Mouse (Mus musculus): ENCODE data around the gene Cactin. TPM values are rescaled to one million over a fixed set of nuclear protein-coding genes. Genes with fewer than 3 reads are reported as not detected.

Cactin gene
- total RNA-seq, 2 experiments from 2014 or later: 31.3 to 31.8 TPM

DNA sequence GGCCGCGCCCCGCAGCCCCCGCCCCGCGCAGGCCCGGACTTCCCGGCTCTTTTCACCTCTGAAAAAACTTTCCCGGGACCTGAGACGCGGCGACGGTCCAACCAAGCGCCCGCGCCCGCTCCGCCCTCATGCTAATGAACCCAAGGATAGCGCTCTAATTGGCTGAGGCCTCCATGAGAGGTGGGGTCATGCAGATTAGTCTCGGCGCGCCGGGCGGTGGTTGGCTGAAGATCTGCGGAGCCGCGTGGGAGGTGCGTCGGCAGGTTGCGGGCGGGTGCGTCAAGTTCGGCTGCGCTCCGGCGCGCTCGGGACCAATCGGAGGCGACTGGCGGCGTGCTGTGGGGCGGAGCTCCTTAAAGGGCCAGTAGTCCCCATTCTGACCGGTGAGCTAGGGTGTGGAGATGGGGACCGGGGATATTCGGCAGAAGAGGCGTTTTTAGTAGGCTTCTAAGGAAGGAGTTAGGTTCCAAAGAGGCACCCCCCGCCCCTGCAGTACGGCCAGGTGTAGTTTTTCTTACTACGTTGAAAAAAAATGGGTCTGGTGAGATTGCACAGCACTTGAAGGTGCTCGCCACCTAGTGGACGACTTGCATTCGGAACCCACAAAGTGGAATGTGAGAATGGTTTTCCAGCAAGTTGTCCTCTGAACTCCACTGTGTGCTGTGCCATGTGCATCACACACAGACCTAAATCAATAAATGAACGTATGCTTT is 29.6 kb downstream of the Cactin start, which contains the start of gene Hmg20b:
Gene Hmg20b (minus strand): TSS at position 130 of the 713 bp plus-strand sequence.
- peak within 1 kb of the TSS; percentile 62 for H3K4me3 ChIP-seq
- TF ChIP-seq CTCF (IDR thresholded peaks at IDR 0.05): peak; percentile 89
- intact Hi-C loops (cut with DNase I): loop anchor here (2.0 to 5.0 kb wide), 3 partner anchors 30 to 153 kb away; partner anchors contain the start of gene Cactin
- peak; percentile 99 to 100 for DNase-seq (ENCODE audit: extremely low spot score in 1 of 2, low spot score in 2 of 2)
- peak within 1 kb of the TSS; percentile 79 for H3K27ac ChIP-seq

DNA sequence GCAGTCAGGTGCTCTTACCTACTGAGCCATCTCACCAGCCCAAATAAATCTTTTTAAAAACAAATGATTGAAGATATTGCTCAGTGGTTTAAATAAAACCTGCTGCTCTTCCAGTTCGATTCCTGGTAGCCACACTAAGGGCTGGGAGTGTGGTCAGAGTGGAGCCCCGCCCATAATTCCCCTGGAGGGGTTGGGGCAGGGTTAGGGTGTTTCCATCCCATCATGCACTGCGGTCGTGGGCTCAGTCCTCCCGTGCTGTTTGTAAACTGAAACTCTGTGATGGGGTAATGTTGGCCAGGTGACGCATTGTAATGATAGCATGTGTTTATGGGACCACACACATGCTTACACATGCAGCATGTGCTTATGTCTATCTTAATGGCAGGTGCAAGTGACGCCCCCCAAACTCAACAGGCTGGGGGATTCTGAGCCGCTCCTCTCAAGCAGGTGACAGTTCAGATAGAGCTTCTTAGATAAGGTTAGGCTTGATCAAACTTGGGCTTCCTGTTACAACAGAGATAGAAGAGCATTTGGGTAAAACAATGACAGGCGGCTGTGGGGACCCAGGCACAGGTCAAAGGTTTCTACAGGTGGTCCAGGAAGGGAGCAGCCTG is 30.9 kb downstream of the Cactin start:
- intact Hi-C loops (cut with DNase I): loop anchor here (2.0 to 5.0 kb wide), 3 partner anchors 31 to 154 kb away; partner anchors contain the start of gene Cactin
- no peak for TF ChIP-seq CTCF (IDR thresholded peaks at IDR 0.05)
- H3K27ac ChIP-seq: no peak overlapping the region
- DNase-seq (ENCODE audit: extremely low spot score in 1 of 2, low spot score in 2 of 2): no peak
- no peak overlapping the region for H3K4me3 ChIP-seq

DNA sequence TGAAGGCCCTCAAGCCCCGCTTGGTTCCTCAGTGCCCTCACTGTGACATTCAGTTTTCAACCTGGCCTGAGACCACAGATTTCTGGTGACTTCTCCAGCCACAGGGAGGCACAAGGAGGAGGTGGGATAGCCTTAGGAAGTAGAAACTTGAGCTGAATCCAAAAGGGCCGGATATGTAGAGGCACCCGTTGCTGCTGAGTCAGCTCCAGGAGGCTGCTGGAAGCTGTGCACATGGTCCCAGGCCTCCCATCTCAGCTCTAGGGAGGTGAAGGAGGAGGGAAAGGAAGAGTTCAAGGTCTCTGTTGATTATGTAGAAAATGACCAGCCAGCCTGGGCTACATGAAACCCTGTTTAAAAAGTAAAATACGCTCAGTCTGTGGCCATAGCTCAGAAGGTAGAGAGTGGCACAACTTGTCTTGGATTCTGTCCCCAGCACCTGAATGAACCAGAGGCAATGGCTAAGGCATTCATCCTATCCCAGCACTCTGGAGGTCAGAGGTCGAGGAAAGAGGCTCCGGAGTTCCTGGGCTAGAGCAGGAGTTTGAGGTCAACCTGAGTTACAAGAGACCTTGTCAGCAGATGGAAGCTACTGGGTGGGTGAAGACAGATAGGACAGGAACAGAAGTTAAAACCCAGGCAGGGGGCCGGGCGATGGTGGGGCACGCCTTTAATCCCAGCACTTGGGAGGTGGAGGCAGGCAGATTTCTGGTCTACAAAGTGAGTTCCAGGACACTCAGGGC is 34.0 kb downstream of the Cactin start:
- TF ChIP-seq CTCF (IDR thresholded peaks at IDR 0.05): no peak
- intact Hi-C loops (cut with DNase I): loop anchor here (5.0 kb wide), 1 partner anchor 158 kb away; no protein-coding TSS in a partner anchor
- Histone ChIP-seq H3K27ac (no peak overlapping the region), H3K4me3 (no peak overlapping the region)
- DNase-seq (ENCODE audit: extremely low spot score in 1 of 2, low spot score in 2 of 2): no peak

- Histone ChIP-seq H3K4me3 (no peak overlapping the region), H3K27ac (no peak overlapping the region)
- no peak for DNase-seq (ENCODE audit: extremely low spot score in 1 of 2, low spot score in 2 of 2)
- intact Hi-C loops (cut with DNase I): no loop called here
- no peak for TF ChIP-seq CTCF (IDR thresholded peaks at IDR 0.05)
Measured at GRCm38 (mm10) chr10:81355533-81355932, 34.6 kb downstream of the Cactin start.

GRCm38 (mm10) chr10:81356352-81356990 is 35.6 kb downstream of the Cactin start:
- no peak for TF ChIP-seq CTCF (IDR thresholded peaks at IDR 0.05)
- no peak overlapping the region for H3K4me3 ChIP-seq
- no peak overlapping the region for H3K27ac ChIP-seq
- no peak for DNase-seq (ENCODE audit: extremely low spot score in 1 of 2, low spot score in 2 of 2)
- intact Hi-C loops (cut with DNase I): no loop called here

DNA sequence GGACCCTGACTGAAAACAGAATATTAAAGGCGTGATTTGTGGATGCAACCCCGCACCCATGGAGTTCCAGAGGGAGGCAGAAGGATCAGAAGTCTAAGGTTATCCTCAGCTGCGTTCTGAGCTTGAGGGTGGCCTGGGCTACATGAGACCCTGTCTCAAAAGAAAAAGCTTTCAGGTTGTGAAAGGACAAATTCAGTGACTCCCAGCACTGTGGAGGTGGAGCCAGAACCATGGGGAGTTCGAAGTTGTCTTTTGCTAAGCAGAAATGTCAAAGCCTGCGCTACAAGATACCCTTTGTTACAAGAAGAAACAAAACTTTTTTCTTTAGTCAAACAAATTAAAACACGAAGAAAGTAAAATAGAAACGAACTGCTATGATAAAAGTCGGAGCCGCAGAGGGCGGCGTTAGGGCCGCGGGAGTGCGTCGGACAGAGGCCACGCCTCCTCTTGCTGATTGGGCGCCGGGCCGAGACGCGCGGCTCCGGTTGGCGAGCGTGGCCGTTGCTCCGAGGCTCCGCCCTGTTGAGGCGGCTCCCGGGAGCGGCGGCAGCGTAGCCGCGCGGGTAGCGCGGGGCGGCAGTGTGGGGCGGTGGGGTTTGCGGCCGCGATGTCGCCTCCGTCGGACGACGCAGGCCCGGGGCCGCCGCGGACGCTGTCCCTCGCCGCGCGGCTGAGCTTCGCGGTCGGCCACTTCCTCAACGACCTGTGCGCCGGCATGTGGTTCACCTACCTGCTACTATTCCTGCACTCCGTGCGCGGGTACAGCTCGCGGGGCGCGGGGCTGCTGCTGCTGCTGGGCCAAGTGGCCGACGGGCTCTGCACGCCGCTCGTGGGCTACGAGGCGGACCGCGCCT is 36.3 kb downstream of the Cactin start, which contains the start of gene Mfsd12:
Gene Mfsd12 (plus strand): TSS at position 501 of the 854 bp plus-strand sequence.
- peak within 1 kb of the TSS; percentile 71 for H3K27ac ChIP-seq
- peak within 1 kb of the TSS; percentile 91 for H3K4me3 ChIP-seq
- intact Hi-C loops (cut with DNase I): no loop called here
- no peak for TF ChIP-seq CTCF (IDR thresholded peaks at IDR 0.05)
- peak; percentile 90 for DNase-seq (ENCODE audit: extremely low spot score in 1 of 2, low spot score in 2 of 2)

GRCm38 (mm10) chr10:81358209-81358608 is 37.3 kb downstream of the Cactin start:
- peak overlapping the region; percentile 91 for H3K4me3 ChIP-seq
- H3K27ac ChIP-seq: no peak overlapping the region
- DNase-seq (ENCODE audit: extremely low spot score in 1 of 2, low spot score in 2 of 2): no peak
- intact Hi-C loops (cut with DNase I): no loop called here
- TF ChIP-seq CTCF (IDR thresholded peaks at IDR 0.05): no peak

DNA sequence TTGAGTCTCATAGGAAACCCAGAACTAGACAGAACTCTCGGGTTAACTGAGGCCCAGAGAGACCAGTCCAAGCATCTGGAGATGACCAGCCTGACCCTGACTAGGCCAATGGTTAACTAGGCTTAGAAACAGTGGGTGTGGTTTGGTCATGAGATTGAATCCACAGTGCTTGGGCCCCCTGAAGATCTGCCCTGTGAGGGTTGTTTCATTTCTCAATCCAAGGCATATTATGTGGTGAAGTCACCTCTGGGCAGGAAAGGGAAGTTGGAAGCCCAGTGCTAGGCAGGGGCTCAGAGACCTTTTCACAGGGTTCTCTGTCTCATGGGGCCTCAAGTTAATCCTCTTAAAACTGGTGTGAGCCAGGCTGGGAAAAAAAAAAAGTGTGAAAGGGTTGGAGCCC is 37.9 kb downstream of the Cactin start:
- TF ChIP-seq CTCF (IDR thresholded peaks at IDR 0.05): no peak
- Histone ChIP-seq H3K4me3 (peak overlapping the region; percentile 91), H3K27ac (no peak overlapping the region)
- intact Hi-C loops (cut with DNase I): no loop called here
- no peak for DNase-seq (ENCODE audit: extremely low spot score in 1 of 2, low spot score in 2 of 2)

DNA sequence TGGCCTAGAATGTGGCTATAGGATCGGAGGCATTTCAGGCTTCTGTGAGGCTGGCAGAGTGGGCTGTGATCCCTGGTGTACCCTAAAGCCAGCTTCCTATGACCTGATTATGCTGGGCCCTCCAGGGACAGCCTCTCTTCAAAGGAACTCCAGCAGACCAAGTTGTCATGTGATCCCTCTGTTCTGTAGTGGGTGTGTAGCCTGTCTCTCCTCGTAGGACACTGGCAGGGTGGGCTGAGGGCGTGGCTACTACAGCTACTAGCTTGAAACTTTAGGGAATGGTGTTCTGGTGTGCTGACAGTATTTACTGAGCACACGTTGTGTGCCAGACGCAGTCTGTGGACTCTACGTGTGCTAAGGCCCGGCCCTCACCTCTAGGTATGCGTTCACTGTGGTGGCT is 39.8 kb downstream of the Cactin start:
- intact Hi-C loops (cut with DNase I): no loop called here
- no peak overlapping the region for H3K27ac ChIP-seq
- no peak overlapping the region for H3K4me3 ChIP-seq
- TF ChIP-seq CTCF (IDR thresholded peaks at IDR 0.05): no peak
- no peak for DNase-seq (ENCODE audit: extremely low spot score in 1 of 2, low spot score in 2 of 2)

- Histone ChIP-seq H3K27ac (no peak overlapping the region), H3K4me3 (no peak overlapping the region)
- intact Hi-C loops (cut with DNase I): no loop called here
- TF ChIP-seq CTCF (IDR thresholded peaks at IDR 0.05): no peak
- DNase-seq (ENCODE audit: extremely low spot score in 1 of 2, low spot score in 2 of 2): no peak
Measured at GRCm38 (mm10) chr10:81362336-81362949, 41.5 kb downstream of the Cactin start.

Data from left cerebral cortex, adult 2 months (tissue).